Mouse (Mus musculus) ES-E14 (cell line): ENCODE measurements at regions not wholly inside any gene's neighbourhood (a gene's known extent, or its start where the extent isn't known, plus 50 kb on each side); places are given as distances from the start of the nearest gene placed in this dataset.
"Not testable (repeated sequence)": the region's sequence is repeated elsewhere in the genome, so short reads cannot be mapped to it uniquely, and the experiment has no call there.

ENCODE experiments used
- DNase-seq: peaks from one replicate; pipeline ENCODE4 v3.0.0-alpha.2; 2013; ENCODE audit warnings: low read depth, low spot score
- H3K27ac ChIP-seq: 2 replicates; pipeline ENCODE4 v1.5.1; 2012; ENCODE audit warnings: low read depth, mild to moderate bottlenecking, low read length, moderate library complexity, mixed read lengths; ENCODE audit not compliant: poor library complexity, insufficient read depth, severe bottlenecking
- H3K36me3 ChIP-seq: 2 replicates; pipeline ENCODE4 v1.6.1; 2012; ENCODE audit warnings: mild to moderate bottlenecking, low read length, moderate library complexity, mixed read lengths; ENCODE audit not compliant: control insufficient read depth, poor library complexity, insufficient read depth, severe bottlenecking
- H3K4me1 ChIP-seq, 2 experiments: fragments of 150-350 bp in 1 of 2; sonication (generic) in 1 of 2; 2 replicates each; pipeline ENCODE4 v1.6.1; 2012; ENCODE audit warnings: low read length in 2 of 2, mild to moderate bottlenecking in 1 of 2, mixed read lengths in 1 of 2; ENCODE audit not compliant: control insufficient read depth in 2 of 2, insufficient read depth in 2 of 2, poor library complexity in 1 of 2
- H3K4me3 ChIP-seq, 2 experiments: fragments of 150-350 bp in 1 of 2; sonication (generic) in 1 of 2; 2 replicates each; pipeline ENCODE4 v1.5.1; 2012; ENCODE audit warnings: low read length in 2 of 2, low read depth in 1 of 2, mild to moderate bottlenecking in 1 of 2, mixed read lengths in 1 of 2; ENCODE audit not compliant: insufficient read depth in 1 of 2, poor library complexity in 1 of 2, severe bottlenecking in 1 of 2
- H3K9ac ChIP-seq: 2 replicates; pipeline ENCODE4 v1.6.1; 2012; ENCODE audit warnings: low read depth, mild to moderate bottlenecking, low read length, mixed read lengths; ENCODE audit not compliant: poor library complexity, insufficient read depth, severe bottlenecking
- H3K9me3 ChIP-seq: fragments of 150-350 bp; sonication (generic); 2 replicates; pipeline ENCODE4 v1.6.1; 2012; ENCODE audit warnings: low read depth, mild to moderate bottlenecking, low read length; ENCODE audit not compliant: control insufficient read depth, insufficient read depth
- CHD2 ChIP-seq: IDR thresholded peaks from 2 replicates; pipeline ENCODE4 v1.6.1; 2014; ENCODE audit warnings: mild to moderate bottlenecking, low read depth, low read length, inconsistent platforms
- HCFC1 ChIP-seq: IDR thresholded peaks from 2 replicates; pipeline ENCODE4 v1.6.1; 2012; ENCODE audit warnings: low read length, inconsistent platforms, borderline replicate concordance; ENCODE audit not compliant: insufficient read depth
- MAFK ChIP-seq: IDR thresholded peaks from 2 replicates; pipeline ENCODE4 v1.6.1; 2014; ENCODE audit warnings: mild to moderate bottlenecking, low read depth, low read length, inconsistent platforms; ENCODE audit not compliant: insufficient read depth
- ZC3H11A ChIP-seq: IDR thresholded peaks from 2 replicates; pipeline ENCODE4 v1.6.1; 2012; ENCODE audit warnings: low read depth, mild to moderate bottlenecking, inconsistent platforms, low read length, borderline replicate concordance
- ZNF384 ChIP-seq: IDR thresholded peaks from 2 replicates; pipeline ENCODE4 v1.6.1; 2012; ENCODE audit warnings: low read depth, low read length, inconsistent platforms
- in situ Hi-C, 2 experiments: fragments of 600-800 bp; cut with MboI; formaldehyde crosslinking; loops; one replicate each; pipeline ENCODE4 v1.15.1; 2025; ENCODE audit warnings: low sequenced_read_pairs in 2 of 2, inconsistent platforms in 1 of 2; ENCODE audit not compliant: unreplicated experiment in 2 of 2

DNA sequence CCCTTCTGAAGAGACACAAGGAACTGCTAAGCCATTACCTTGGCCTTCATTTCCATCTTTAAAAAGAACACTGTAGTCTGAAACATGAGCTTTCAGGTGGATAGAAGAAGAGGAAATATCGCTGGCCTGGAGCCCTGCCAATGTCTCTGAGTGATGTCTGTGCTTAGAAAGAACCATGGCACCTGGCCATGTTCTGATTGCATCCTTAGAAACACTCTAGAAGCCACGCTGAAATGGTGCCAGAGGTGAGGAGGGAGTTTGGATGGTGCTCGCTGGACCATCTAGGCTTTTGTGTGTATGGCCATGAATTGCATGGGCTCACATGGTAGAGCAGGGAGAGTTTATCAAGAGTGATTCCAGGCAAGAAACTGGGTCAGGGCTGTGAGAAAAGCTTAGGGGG, 207.4 kb downstream of the Diras2 start:
- Histone ChIP-seq H3K4me1 (peaks cover 5 to 6% of the 10 kb centered on the region in 2 experiments; a peak in 3 of 4 replicates), H3K27ac (no peak overlapping the region), H3K9ac (no peak overlapping the region), H3K9me3 (no peaks in the 10 kb centered on the region), H3K36me3 (no peaks in the 10 kb centered on the region), H3K4me3 (no peak overlapping the region)
- in situ Hi-C loops, result no loop called here
- no peak for DNase-seq
- TF ChIP-seq CHD2, result no peak
- no peak for TF ChIP-seq MAFK
- TF ChIP-seq ZC3H11A, result no peak
- TF ChIP-seq HCFC1, result no peak
- no peak for TF ChIP-seq ZNF384

DNA sequence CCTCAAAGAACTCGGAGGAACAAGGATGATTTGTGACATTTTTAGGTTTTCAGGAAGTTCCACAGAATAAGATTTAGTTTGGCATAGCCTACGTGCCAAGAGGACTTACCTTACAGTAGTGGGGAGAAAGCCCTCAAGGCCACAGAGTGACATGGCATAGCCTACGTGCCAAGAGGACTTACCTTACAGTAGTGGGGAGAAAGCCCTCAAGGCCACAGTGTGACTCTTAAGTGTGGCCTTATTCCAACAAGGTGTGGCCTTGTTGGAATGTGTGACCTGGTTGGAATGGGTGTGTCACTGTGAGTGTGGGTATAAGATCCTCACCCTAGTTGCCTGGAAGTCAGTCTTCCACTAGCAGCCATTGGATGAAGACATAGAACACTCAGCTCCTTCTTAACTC, 206.7 kb downstream of the Diras2 start:
- H3K36me3 ChIP-seq, DNase-seq, in situ Hi-C loops, H3K4me1 ChIP-seq, H3K4me3 ChIP-seq, H3K9me3 ChIP-seq, H3K9ac ChIP-seq, H3K27ac ChIP-seq: not testable (repeated sequence)

DNA sequence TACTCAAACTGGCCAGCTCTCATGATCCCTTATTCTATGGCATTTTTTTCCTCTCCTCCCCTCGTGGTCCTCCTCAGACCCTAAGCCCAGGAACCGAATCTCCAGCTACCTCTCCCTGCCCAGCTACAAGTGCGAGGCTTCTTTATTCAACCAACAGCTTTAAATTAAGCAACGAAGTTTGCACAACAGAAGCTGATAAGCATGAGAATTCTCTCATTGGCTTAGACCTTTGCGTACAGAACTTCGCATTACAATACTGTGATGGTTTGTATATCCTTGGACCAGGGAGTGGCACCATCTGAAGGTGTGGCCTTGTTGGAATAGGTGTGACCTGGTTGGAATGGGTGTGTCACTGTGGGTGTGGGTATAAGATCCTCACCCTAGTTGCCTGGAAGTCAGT, 205.4 kb downstream of the Diras2 start:
- in situ Hi-C loops, H3K4me3 ChIP-seq, H3K36me3 ChIP-seq, H3K9ac ChIP-seq, H3K4me1 ChIP-seq, H3K27ac ChIP-seq, H3K9me3 ChIP-seq: not testable (repeated sequence)
- DNase-seq, result peak; percentile 21

DNA sequence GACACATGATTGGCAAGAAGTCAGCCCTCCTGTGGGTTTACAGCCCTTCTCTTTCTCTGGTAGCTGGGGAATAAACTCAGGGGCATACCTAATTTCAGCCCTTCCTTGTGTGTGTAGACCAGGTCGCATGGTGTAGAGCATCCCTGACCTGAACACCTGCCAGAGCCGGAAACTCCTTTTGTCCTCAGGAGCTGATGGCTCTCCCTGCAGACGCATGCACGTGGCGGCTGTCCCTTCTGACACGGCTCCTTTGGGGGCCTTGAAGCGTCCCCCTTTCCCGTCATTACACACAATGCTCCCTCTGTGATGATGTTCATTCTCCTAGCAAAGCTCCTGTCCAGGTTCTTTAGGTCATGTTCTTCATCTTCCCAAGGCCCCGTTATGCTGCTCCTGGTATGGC, 203.3 kb downstream of the Diras2 start:
- H3K36me3 ChIP-seq, result no peaks in the 10 kb centered on the region
- no peak overlapping the region for H3K4me3 ChIP-seq
- TF ChIP-seq HCFC1 (no peak), ZNF384 (no peak), MAFK (no peak), CHD2 (no peak), ZC3H11A (no peak)
- no peaks in the 10 kb centered on the region for H3K9me3 ChIP-seq
- H3K9ac ChIP-seq, result no peak overlapping the region
- no peak for DNase-seq
- peaks cover 5 to 6% of the 10 kb centered on the region in 2 experiments; a peak in 3 of 4 replicates for H3K4me1 ChIP-seq
- H3K27ac ChIP-seq, result no peak overlapping the region
- in situ Hi-C loops, result no loop called here

DNA sequence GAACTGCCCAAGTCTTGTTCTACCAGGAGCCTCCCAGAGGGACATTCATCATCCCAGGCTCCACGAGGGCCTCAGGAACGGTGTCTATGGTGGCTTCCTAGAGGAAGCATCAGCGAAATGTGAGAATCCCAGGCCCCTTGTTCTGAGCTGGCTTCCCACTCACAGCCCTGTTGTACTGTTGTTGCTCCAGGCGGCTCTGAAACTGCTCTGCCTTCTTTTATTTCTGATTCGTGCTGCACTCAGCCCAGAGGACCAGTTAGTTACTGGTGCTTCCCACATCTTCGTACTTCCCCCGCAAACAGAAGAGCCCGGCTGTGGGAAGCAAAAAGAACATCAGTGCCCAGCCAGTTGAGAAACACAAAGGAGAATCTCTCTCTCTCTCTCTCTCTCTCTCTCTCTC, 202.3 kb downstream of the Diras2 start:
- H3K36me3 ChIP-seq, result no peaks in the 10 kb centered on the region
- in situ Hi-C loops, result no loop called here
- H3K4me1 ChIP-seq, result peaks cover 4 to 5% of the 10 kb centered on the region in 2 experiments; a peak in 3 of 4 replicates
- H3K4me3 ChIP-seq, result no peak overlapping the region
- no peak overlapping the region for H3K27ac ChIP-seq
- H3K9me3 ChIP-seq, result no peaks in the 10 kb centered on the region
- no peak for DNase-seq
- no peak overlapping the region for H3K9ac ChIP-seq
- no peak for TF ChIP-seq MAFK
